In genomic region chr11:38938124-38938883, GRCm38 (mm10) we compare ENCODE assay signal across 10 mouse cellular contexts.
A peak's percentile ranks its signal among the peaks of the same experiment; 100 is the strongest.
DNase-seq lines count a peak whose midpoint lies in the region; ATAC-seq and TF ChIP-seq lines count a peak whose summit lies in the region.
"Had no signal": no experiment of that assay in that cellular context is flagged by ENCODE, and none has a peak within 500 bp of the region (broad histone marks: within the 10 kb centered on the region; RNA-seq: fewer than 3 reads in every experiment).

No protein-coding gene starts in this region.

- no peaks in the 10 kb centered on the region for H3K27me3 ChIP-seq in heart, adult 2 months (ENCODE audit: control insufficient read depth, insufficient read depth, low read length)
- no peaks in the 10 kb centered on the region for H3K27me3 ChIP-seq in lung, embryonic 14.5 days (ENCODE audit: insufficient read depth, low read length)
- no peaks in the 10 kb centered on the region for H3K27me3 ChIP-seq in neural tube, embryonic 15.5 days (replicated peaks)
- H3K27me3 ChIP-seq: liver, embryonic 15.5 days had no signal

- ATAC-seq in lung, embryonic 14.5 days (ENCODE audit: insufficient read depth): no peak
- ATAC-seq in neural tube, embryonic 15.5 days (ENCODE audit: low FRiP score): no peak

- no peaks in the 10 kb centered on the region for H3K36me3 ChIP-seq in heart, adult 2 months (ENCODE audit: control insufficient read depth, insufficient read depth, low read length)
- H3K36me3 ChIP-seq in lung, embryonic 14.5 days (ENCODE audit: insufficient read depth): no peaks in the 10 kb centered on the region
- H3K36me3 ChIP-seq in neural tube, embryonic 15.5 days: no peaks in the 10 kb centered on the region
- H3K36me3 ChIP-seq: liver, embryonic 15.5 days had no signal

- DNase-seq in heart, adult 2 months: no peak
- DNase-seq in heart, postnatal 4 days: no peak
- DNase-seq in lung, embryonic 14.5 days: peak; percentile 81
- no peak for DNase-seq in lung, postnatal 14 days
- DNase-seq in embryo, embryonic 9.5 days (ENCODE audit: extremely low spot score): peak; percentile 6
- no peak for DNase-seq in testis, postnatal 10 days (ENCODE audit: low spot score)
- no peak for DNase-seq in adrenal gland, postnatal 4 days (ENCODE audit: low spot score in 2 of 2)
- DNase-seq: adrenal gland, postnatal 25 days had no signal

- H3K4me1 ChIP-seq in heart, adult 2 months (ENCODE audit: control insufficient read depth, insufficient read depth, low read length): no peaks in the 10 kb centered on the region
- H3K4me1 ChIP-seq in lung, embryonic 14.5 days (ENCODE audit: insufficient read depth): no peaks in the 10 kb centered on the region
- H3K4me1 ChIP-seq in neural tube, embryonic 15.5 days: 0 out of 2 replicates have a peak, but pooled peaks cover 3% of the 10 kb centered on the region
- H3K4me1 ChIP-seq: liver, embryonic 15.5 days had no signal

- intact Hi-C loops in heart, adult 2 months (cut with DNase I): loop anchor here (5.0 kb wide), 1 partner anchor 1664 kb away; no protein-coding TSS in a partner anchor

- no peak overlapping the region for H3K27ac ChIP-seq in heart, adult 2 months
- no peak overlapping the region for H3K27ac ChIP-seq in lung, embryonic 14.5 days (ENCODE audit: low read depth)
- H3K27ac ChIP-seq in neural tube, embryonic 15.5 days (replicated peaks): no peak overlapping the region
- H3K27ac ChIP-seq: liver, embryonic 15.5 days had no signal

- no peaks in the 10 kb centered on the region for H3K79me2 ChIP-seq in heart, adult 2 months (replicated peaks; ENCODE audit: control insufficient read depth, insufficient read depth, low read length)

- no peak overlapping the region for H3K9ac ChIP-seq in heart, adult 2 months (ENCODE audit: low read depth, low read length)
- H3K9ac ChIP-seq in lung, embryonic 14.5 days: no peak overlapping the region
- H3K9ac ChIP-seq in neural tube, embryonic 15.5 days (replicated peaks): no peak overlapping the region
- H3K9ac ChIP-seq: liver, embryonic 15.5 days had no signal

- no peak overlapping the region for H3K4me3 ChIP-seq in heart, adult 2 months
- H3K4me3 ChIP-seq in lung, embryonic 14.5 days (ENCODE audit: low read depth, low read length): no peak overlapping the region
- no peak overlapping the region for H3K4me3 ChIP-seq in neural tube, embryonic 15.5 days (replicated peaks)
- H3K4me3 ChIP-seq: liver, embryonic 15.5 days had no signal

- TF ChIP-seq CTCF in heart, adult 2 months (IDR thresholded peaks at IDR 0.05): peak; percentile 25
- TF ChIP-seq CTCF in lung, embryonic 14.5 days (IDR thresholded peaks at IDR 0.05; ENCODE audit: low read depth): peak; percentile 46

- H3K9me3 ChIP-seq in lung, embryonic 14.5 days (ENCODE audit: low read depth, low read length): no peaks in the 10 kb centered on the region
- no peaks in the 10 kb centered on the region for H3K9me3 ChIP-seq in neural tube, embryonic 15.5 days (replicated peaks)
- H3K9me3 ChIP-seq: liver, embryonic 15.5 days had no signal

- no peak for TF ChIP-seq EP300 in heart, adult 2 months (IDR thresholded peaks at IDR 0.05; ENCODE audit: insufficient read depth, low read depth, low read length)

- peak overlapping the region; percentile 35 for H3K4me2 ChIP-seq in lung, embryonic 14.5 days
- 0 out of 2 replicates have a peak overlapping the region, but pooled peaks have one; percentile 28 for H3K4me2 ChIP-seq in neural tube, embryonic 15.5 days
- H3K4me2 ChIP-seq: liver, embryonic 15.5 days had no signal

- 41% methylated on average over 9 of the region's 9 CpGs for WGBS in heart, adult 2 months
- WGBS in lung, embryonic 14.5 days: 22% methylated on average over 9 of the region's 9 CpGs
- 32% methylated on average over 9 of the region's 9 CpGs for WGBS in neural tube, embryonic 15.5 days

- TF ChIP-seq POLR2A in heart, adult 2 months (IDR thresholded peaks at IDR 0.05; ENCODE audit: insufficient read depth, low read depth, low read length): no peak

Comparison
In these comparisons a context has a peak if more than half of its experiments do, and no peak if none do; other contexts are left out.
1. DNase-seq: peak in lung, embryonic 14.5 days (single experiment) and embryo, embryonic 9.5 days (single experiment); none in heart, adult 2 months (0 of 2), heart, postnatal 4 days (single experiment), lung, postnatal 14 days (single experiment), testis, postnatal 10 days (single experiment) and adrenal gland, postnatal 4 days (0 of 2).